Mouse (Mus musculus) ES-E14 (cell line): ENCODE results near the gene Sorcs2. TPM values are rescaled to one million over a fixed set of nuclear protein-coding genes. Genes with fewer than 3 reads are reported as not detected.

Experiments used
- DNase-seq: peaks from one replicate; pipeline ENCODE4 v3.0.0-alpha.2; 2013; ENCODE audit warnings: low read depth, low spot score
- H3K27ac ChIP-seq: 2 replicates; pipeline ENCODE4 v1.5.1; 2012; ENCODE audit warnings: low read depth, mild to moderate bottlenecking, low read length, moderate library complexity, mixed read lengths; ENCODE audit not compliant: poor library complexity, insufficient read depth, severe bottlenecking
- H3K36me3 ChIP-seq: 2 replicates; pipeline ENCODE4 v1.6.1; 2012; ENCODE audit warnings: mild to moderate bottlenecking, low read length, moderate library complexity, mixed read lengths; ENCODE audit not compliant: control insufficient read depth, poor library complexity, insufficient read depth, severe bottlenecking
- H3K4me1 ChIP-seq, 2 experiments: fragments of 150-350 bp in 1 of 2; sonication (generic) in 1 of 2; 2 replicates each; pipeline ENCODE4 v1.6.1; 2012; ENCODE audit warnings: low read length in 2 of 2, mild to moderate bottlenecking in 1 of 2, mixed read lengths in 1 of 2; ENCODE audit not compliant: control insufficient read depth in 2 of 2, insufficient read depth in 2 of 2, poor library complexity in 1 of 2
- H3K4me3 ChIP-seq, 2 experiments: fragments of 150-350 bp in 1 of 2; sonication (generic) in 1 of 2; 2 replicates each; pipeline ENCODE4 v1.5.1; 2012; ENCODE audit warnings: low read length in 2 of 2, low read depth in 1 of 2, mild to moderate bottlenecking in 1 of 2, mixed read lengths in 1 of 2; ENCODE audit not compliant: insufficient read depth in 1 of 2, poor library complexity in 1 of 2, severe bottlenecking in 1 of 2
- H3K9ac ChIP-seq: 2 replicates; pipeline ENCODE4 v1.6.1; 2012; ENCODE audit warnings: low read depth, mild to moderate bottlenecking, low read length, mixed read lengths; ENCODE audit not compliant: poor library complexity, insufficient read depth, severe bottlenecking
- H3K9me3 ChIP-seq: fragments of 150-350 bp; sonication (generic); 2 replicates; pipeline ENCODE4 v1.6.1; 2012; ENCODE audit warnings: low read depth, mild to moderate bottlenecking, low read length; ENCODE audit not compliant: control insufficient read depth, insufficient read depth
- CHD2 ChIP-seq: IDR thresholded peaks from 2 replicates; pipeline ENCODE4 v1.6.1; 2014; ENCODE audit warnings: mild to moderate bottlenecking, low read depth, low read length, inconsistent platforms
- HCFC1 ChIP-seq: IDR thresholded peaks from 2 replicates; pipeline ENCODE4 v1.6.1; 2012; ENCODE audit warnings: low read length, inconsistent platforms, borderline replicate concordance; ENCODE audit not compliant: insufficient read depth
- MAFK ChIP-seq: IDR thresholded peaks from 2 replicates; pipeline ENCODE4 v1.6.1; 2014; ENCODE audit warnings: mild to moderate bottlenecking, low read depth, low read length, inconsistent platforms; ENCODE audit not compliant: insufficient read depth
- ZC3H11A ChIP-seq: IDR thresholded peaks from 2 replicates; pipeline ENCODE4 v1.6.1; 2012; ENCODE audit warnings: low read depth, mild to moderate bottlenecking, inconsistent platforms, low read length, borderline replicate concordance
- ZNF384 ChIP-seq: IDR thresholded peaks from 2 replicates; pipeline ENCODE4 v1.6.1; 2012; ENCODE audit warnings: low read depth, low read length, inconsistent platforms
- in situ Hi-C, 2 experiments: fragments of 600-800 bp; cut with MboI; formaldehyde crosslinking; loops; one replicate each; pipeline ENCODE4 v1.15.1; 2025; ENCODE audit warnings: low sequenced_read_pairs in 2 of 2, inconsistent platforms in 1 of 2; ENCODE audit not compliant: unreplicated experiment in 2 of 2
- total RNA-seq: library from RNA; depleted of rRNA; stranded (reverse); fragments of 300-350 nt; gene quantifications from 2 replicates; pipeline ENCODE4 v1.2.3, GENCODE M21; 2012

The Sorcs2 gene
- total RNA-seq, 1 experiment: 5.4 TPM

DNA sequence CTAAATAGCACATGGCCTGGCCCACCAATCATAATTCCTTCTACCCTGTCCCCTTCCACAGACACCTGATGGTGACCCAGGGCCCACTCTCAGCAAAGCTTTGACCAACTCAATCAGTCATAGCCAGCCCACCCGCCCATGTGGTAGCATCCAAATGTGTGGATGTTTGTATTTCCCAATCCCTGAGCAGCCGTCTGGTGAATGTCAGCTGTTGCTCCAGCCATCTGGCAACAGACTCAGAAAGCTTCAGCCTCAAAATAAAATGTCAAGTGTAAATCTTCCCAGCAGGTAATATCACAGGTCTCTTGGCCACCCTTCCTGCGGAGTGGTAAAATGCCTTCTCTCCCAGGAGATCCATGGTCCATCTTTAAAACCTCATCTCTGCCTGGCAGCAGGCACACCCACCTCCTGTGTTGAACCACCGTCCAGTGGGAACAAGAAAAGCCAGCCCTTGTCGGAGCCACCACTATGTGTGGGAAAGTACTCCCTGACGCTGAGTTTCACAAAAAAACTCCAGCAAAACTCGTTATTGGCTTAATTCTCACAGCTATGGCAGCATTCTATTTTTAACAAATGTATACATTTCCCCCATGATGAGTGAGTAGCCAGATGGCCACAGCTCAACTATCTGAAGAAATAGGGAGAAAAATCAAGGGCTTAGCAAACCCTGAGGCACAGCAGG lies 93.5 kb downstream of the Sorcs2 start:
- no peak for TF ChIP-seq ZNF384
- TF ChIP-seq MAFK: no peak
- TF ChIP-seq ZC3H11A: no peak
- no peak for TF ChIP-seq HCFC1
- TF ChIP-seq CHD2: no peak

DNA sequence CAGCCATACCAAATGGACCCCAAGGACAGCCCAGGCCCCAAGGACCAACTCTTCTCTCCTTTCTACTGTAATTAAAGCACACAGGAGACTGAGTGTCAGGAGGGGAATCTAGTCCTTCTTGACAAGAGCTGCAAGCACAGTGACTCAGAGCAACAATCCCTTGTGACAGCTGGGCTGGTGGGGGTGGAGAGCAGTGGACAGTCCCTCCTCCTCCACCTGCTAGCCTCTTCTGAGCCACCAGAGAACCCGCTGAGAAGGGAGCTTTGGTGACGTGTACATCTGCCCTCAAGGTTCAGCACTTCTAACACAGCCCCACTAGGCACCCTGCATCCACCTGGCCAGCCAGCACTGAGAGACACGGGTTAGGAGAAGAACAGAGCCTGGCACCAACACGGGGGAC lies 96.8 kb downstream of the Sorcs2 start:
- DNase-seq: no peak

More for the DNA sequence above, 93.5 kb downstream of the Sorcs2 start:
- Histone ChIP-seq H3K36me3 (no peaks in the 10 kb centered on the region), H3K9ac (no peak overlapping the region), H3K4me3 (no peak overlapping the region), H3K27ac (no peak overlapping the region), H3K9me3 (no peaks in the 10 kb centered on the region), H3K4me1 (no peaks in the 10 kb centered on the region)
- no peak for DNase-seq
- in situ Hi-C loops: no loop called here

DNA sequence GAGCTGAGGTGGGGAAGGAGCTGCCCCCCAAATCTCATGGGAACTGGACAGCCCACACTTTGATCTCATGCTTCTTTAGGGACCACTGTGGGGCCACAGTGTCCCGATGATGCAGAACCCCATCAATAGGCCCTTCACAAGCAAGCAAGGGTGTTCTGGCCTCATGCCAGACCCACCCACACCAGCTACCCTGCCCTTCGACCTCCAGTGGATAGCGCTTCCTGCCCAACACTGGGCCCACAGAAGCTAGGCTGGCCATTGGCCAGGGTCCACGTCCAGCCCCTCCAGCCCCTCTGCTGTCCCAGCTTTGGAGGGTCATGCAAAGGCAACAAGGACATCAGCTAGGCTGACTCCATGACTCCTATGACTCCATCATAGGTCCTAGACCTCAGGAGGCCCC lies 99.9 kb downstream of the Sorcs2 start:
- Histone ChIP-seq H3K9me3 (no peaks in the 10 kb centered on the region), H3K4me3 (no peak overlapping the region), H3K9ac (no peak overlapping the region), H3K36me3 (no peaks in the 10 kb centered on the region), H3K27ac (no peak overlapping the region), H3K4me1 (no peaks in the 10 kb centered on the region)
- in situ Hi-C loops: no loop called here
- DNase-seq: no peak
- no peak for TF ChIP-seq HCFC1
- TF ChIP-seq ZC3H11A: no peak
- TF ChIP-seq ZNF384: no peak
- TF ChIP-seq CHD2: no peak
- no peak for TF ChIP-seq MAFK

More for the DNA sequence above, 96.8 kb downstream of the Sorcs2 start:
- in situ Hi-C loops: no loop called here
- H3K9ac ChIP-seq: no peak overlapping the region
- no peaks in the 10 kb centered on the region for H3K4me1 ChIP-seq
- no peaks in the 10 kb centered on the region for H3K36me3 ChIP-seq
- H3K4me3 ChIP-seq: no peak overlapping the region
- TF ChIP-seq ZNF384 (no peak), ZC3H11A (no peak)
- H3K27ac ChIP-seq: no peak overlapping the region
- H3K9me3 ChIP-seq: no peaks in the 10 kb centered on the region

GRCm38 (mm10) chr5:36297246-36297645 lies 100.7 kb downstream of the Sorcs2 start:
- Histone ChIP-seq H3K4me1 (no peaks in the 10 kb centered on the region), H3K4me3 (no peak overlapping the region), H3K9ac (no peak overlapping the region), H3K36me3 (no peaks in the 10 kb centered on the region), H3K9me3 (no peaks in the 10 kb centered on the region), H3K27ac (no peak overlapping the region)
- no peak for DNase-seq
- in situ Hi-C loops: no loop called here
- TF ChIP-seq HCFC1 (no peak), CHD2 (no peak), MAFK (no peak), ZC3H11A (no peak), ZNF384 (no peak)

- TF ChIP-seq ZC3H11A: no peak
- TF ChIP-seq MAFK: no peak
- no peak for TF ChIP-seq HCFC1
- TF ChIP-seq CHD2: no peak
- no peak for TF ChIP-seq ZNF384
- Histone ChIP-seq H3K27ac (no peak overlapping the region), H3K9me3 (no peaks in the 10 kb centered on the region), H3K4me3 (no peak overlapping the region), H3K9ac (no peak overlapping the region), H3K4me1 (no peaks in the 10 kb centered on the region), H3K36me3 (no peaks in the 10 kb centered on the region)
- in situ Hi-C loops: no loop called here
- DNase-seq: no peak
These were observed 104.6 kb downstream of the Sorcs2 start for GRCm38 (mm10) chr5:36293109-36293900.
